Mouse (Mus musculus): ENCODE data around the gene Sugp2.

DNA sequence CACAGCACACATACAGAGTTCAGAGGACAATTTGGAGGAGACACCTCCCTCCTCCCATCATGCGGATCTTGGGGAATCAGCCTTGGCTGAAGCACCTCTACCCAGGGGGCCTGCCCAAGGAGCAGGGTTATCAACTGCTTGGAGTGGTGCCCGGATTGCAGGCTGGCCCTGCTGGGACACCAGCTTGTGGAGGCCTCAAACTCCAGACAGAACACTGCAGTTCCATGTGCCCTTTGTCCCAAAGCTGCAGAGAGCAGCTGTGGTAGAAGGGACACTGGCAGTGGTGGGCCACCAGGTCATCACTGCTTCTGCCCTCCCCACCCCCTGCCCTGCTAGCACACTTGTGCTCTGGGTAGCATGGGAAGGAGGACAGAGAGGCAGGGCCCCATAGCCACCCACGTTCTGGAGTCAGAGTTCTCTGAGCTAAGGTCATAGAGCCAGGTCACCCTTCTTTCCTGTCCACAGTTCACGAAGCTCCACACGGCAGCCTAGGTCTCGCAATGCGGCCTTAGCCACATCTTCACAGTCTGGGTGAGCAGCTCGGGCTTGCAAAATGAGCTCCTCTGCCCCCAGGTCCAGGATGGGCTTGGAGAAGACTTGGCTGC is 13.7 kb upstream of the Sugp2 start:
- no peak for TF ChIP-seq POLR2A (IDR thresholded peaks at IDR 0.05; ENCODE audit: borderline replicate concordance, low read depth, low read length)
- no peak for TF ChIP-seq CTCF (IDR thresholded peaks at IDR 0.05; ENCODE audit: low read depth, low read length)
